In genomic region chr7:31149271-31149670, GRCm38 (mm10) we compare ENCODE assay signal across 8 mouse cellular contexts. TPM values are rescaled to one million over a fixed set of nuclear protein-coding genes. Genes with fewer than 3 reads are reported as not detected.
DNase-seq lines count a peak whose midpoint lies in the region; ATAC-seq and TF ChIP-seq lines count a peak whose summit lies in the region.

No protein-coding gene starts in this region.

- peak overlapping the region; percentile 91 for H3K4me3 ChIP-seq in heart, embryonic 10.5 days
- peak overlapping the region; percentile 87 for H3K4me3 ChIP-seq in E14TG2a.4 (replicated peaks; ENCODE audit: low read length)
- H3K4me3 ChIP-seq in forebrain, embryonic 16.5 days (replicated peaks; ENCODE audit: low read length): peak overlapping the region; percentile 92
- H3K4me3 ChIP-seq in liver, embryonic 15.5 days (replicated peaks): peak overlapping the region; percentile 69

- TF ChIP-seq CTCF in E14TG2a.4 (conservative IDR thresholded peaks at IDR 0.05; ENCODE audit: low read length): no peak

- H3K9me3 ChIP-seq in heart, embryonic 10.5 days: 0 out of 2 replicates have a peak, but pooled peaks cover 2% of the 10 kb centered on the region
- no peaks in the 10 kb centered on the region for H3K9me3 ChIP-seq in E14TG2a.4 (ENCODE audit: low read length)
- no peaks in the 10 kb centered on the region for H3K9me3 ChIP-seq in forebrain, embryonic 16.5 days (ENCODE audit: control insufficient read depth, low read length)
- no peaks in the 10 kb centered on the region for H3K9me3 ChIP-seq in liver, embryonic 15.5 days (replicated peaks)

- peak overlapping the region; percentile 99 for H3K9ac ChIP-seq in forebrain, embryonic 16.5 days (replicated peaks; ENCODE audit: low read depth, low read length)
- 0 out of 2 replicates have a peak overlapping the region, but pooled peaks have one; percentile 0 for H3K9ac ChIP-seq in liver, embryonic 15.5 days

- 43% methylated on average over 9 of the region's 9 CpGs for WGBS in heart, embryonic 10.5 days
- 17% methylated on average over 9 of the region's 9 CpGs for WGBS in forebrain, embryonic 16.5 days
- 24% methylated on average over 9 of the region's 9 CpGs for WGBS in liver, embryonic 15.5 days (ENCODE audit: insufficient replicate concordance)

- peak overlapping the region; percentile 73 for H3K4me2 ChIP-seq in forebrain, embryonic 16.5 days (ENCODE audit: low read length)
- peak overlapping the region; percentile 77 for H3K4me2 ChIP-seq in liver, embryonic 15.5 days

- peak overlapping the region; percentile 98 for H3K27ac ChIP-seq in heart, embryonic 10.5 days
- H3K27ac ChIP-seq in forebrain, embryonic 16.5 days (ENCODE audit: low read length): peak overlapping the region; percentile 97
- no peak overlapping the region for H3K27ac ChIP-seq in liver, embryonic 15.5 days (replicated peaks)

- no peak for ATAC-seq in forebrain, embryonic 16.5 days
- no peak for ATAC-seq in liver, embryonic 15.5 days (ENCODE audit: insufficient read depth)

- DNase-seq in heart, embryonic 10.5 days (ENCODE audit: low spot score): no peak
- DNase-seq in heart, postnatal 4 days: no peak
- DNase-seq in urinary bladder, postnatal 36 days (ENCODE audit: low spot score in 2 of 2): no peak
- no peak for DNase-seq in thymus, postnatal 36 days
- DNase-seq in cerebellum, adult 9-10 months: no peak

- H3K4me1 ChIP-seq in heart, embryonic 10.5 days: peaks cover 63% of the 10 kb centered on the region
- H3K4me1 ChIP-seq in E14TG2a.4 (replicated peaks; ENCODE audit: low read depth, low read length): peaks cover 81% of the 10 kb centered on the region
- H3K4me1 ChIP-seq in forebrain, embryonic 16.5 days (replicated peaks; ENCODE audit: control insufficient read depth, insufficient read depth, low read length): peaks cover 26% of the 10 kb centered on the region
- H3K4me1 ChIP-seq in liver, embryonic 15.5 days (replicated peaks): peaks cover 61% of the 10 kb centered on the region

- peaks cover 14% of the 10 kb centered on the region; the same call in 1 of the 2 replicates for H3K36me3 ChIP-seq in heart, embryonic 10.5 days
- peaks cover 25% of the 10 kb centered on the region for H3K36me3 ChIP-seq in E14TG2a.4 (ENCODE audit: insufficient read depth, low read length)
- no peaks in the 10 kb centered on the region for H3K36me3 ChIP-seq in forebrain, embryonic 16.5 days (ENCODE audit: control insufficient read depth, insufficient read depth)
- H3K36me3 ChIP-seq in liver, embryonic 15.5 days (replicated peaks): no peaks in the 10 kb centered on the region

- H3K27me3 ChIP-seq in heart, embryonic 10.5 days (ENCODE audit: insufficient read depth, poor library complexity, severe bottlenecking): no peaks in the 10 kb centered on the region
- H3K27me3 ChIP-seq in E14TG2a.4 (ENCODE audit: insufficient read depth, low read length): no peaks in the 10 kb centered on the region
- no peaks in the 10 kb centered on the region for H3K27me3 ChIP-seq in forebrain, embryonic 16.5 days (replicated peaks; ENCODE audit: control insufficient read depth, insufficient read depth, low read length)
- H3K27me3 ChIP-seq in liver, embryonic 15.5 days: no peaks in the 10 kb centered on the region

RNA-seq across cellular contexts. Expression of gene Gramd1a, which starts 6.4 kb away (rescaled TPM):
- polyA plus RNA-seq in heart, embryonic 10.5 days (2016; fragmentation: Nextera tagmentation; extraction: Ambion mirVana): 58.1 and 70.9 TPM in 2 replicates
- total RNA-seq in heart, postnatal 4 days (2021): 10 to 100 TPM; 32.9 to 36.0 TPM
- 261 and 277 TPM in 2 replicates for polyA plus RNA-seq in forebrain, embryonic 16.5 days (2015; fragmentation: Nextera tagmentation; extraction: Ambion mirVana)
- 11.9 and 14.3 TPM in 2 replicates for polyA plus RNA-seq in liver, embryonic 15.5 days (2015; fragmentation: Nextera tagmentation; extraction: Ambion mirVana)

RNA-seq across cellular contexts. Expression of gene Scn1b, which starts 22.5 kb away (rescaled TPM):
- 3.9 and 4.3 TPM in 2 replicates for polyA plus RNA-seq in heart, embryonic 10.5 days (2016; fragmentation: Nextera tagmentation; extraction: Ambion mirVana)
- total RNA-seq in heart, postnatal 4 days (2021): 10 to 100 TPM in 1 of 2 experiments, 1 to 10 TPM in 1; 8.2 to 10.4 TPM
- polyA plus RNA-seq in forebrain, embryonic 16.5 days (2015; fragmentation: Nextera tagmentation; extraction: Ambion mirVana): 4.1 and 5.3 TPM in 2 replicates
- 1.0 and 1.2 TPM in 2 replicates for polyA plus RNA-seq in liver, embryonic 15.5 days (2015; fragmentation: Nextera tagmentation; extraction: Ambion mirVana)

RNA-seq across cellular contexts. Expression of gene Hpn, which starts 34.2 kb away (rescaled TPM):
- polyA plus RNA-seq in heart, embryonic 10.5 days (2016; fragmentation: Nextera tagmentation; extraction: Ambion mirVana): 3.6 and 15.0 TPM in 2 replicates
- 1 to 10 TPM; 2.2 to 2.6 TPM for total RNA-seq in heart, postnatal 4 days (2021)
- 0.88 TPM in 1 of 2 replicates, not detected in the other for polyA plus RNA-seq in forebrain, embryonic 16.5 days (2015; fragmentation: Nextera tagmentation; extraction: Ambion mirVana)
- 98.6 and 145 TPM in 2 replicates for polyA plus RNA-seq in liver, embryonic 15.5 days (2015; fragmentation: Nextera tagmentation; extraction: Ambion mirVana)
